Mouse (Mus musculus) heart, embryonic 14.5 days (tissue): ENCODE data around the gene Selenos. TPM values are rescaled to one million over a fixed set of nuclear protein-coding genes. Genes with fewer than 3 reads are reported as not detected.

ENCODE experiments used
- ATAC-seq: fragments of 200-750 bp; cut with Nextera tagmentation; 2 replicates; pipeline ENCODE4 v1.8.0; 2017; ENCODE audit warnings: low read depth, moderate TSS enrichment; ENCODE audit not compliant: insufficient number of reproducible peaks, insufficient read depth, low FRiP score
- H3K27ac ChIP-seq, 2 experiments: fragments of 200-500 bp in 1 of 2; fragments of 300-500 bp in 1 of 2; sonication (generic) in 1 of 2; replicated peaks in 1 of 2; 2 replicates each; pipeline ENCODE4 v1.5.1; 2012 to 2014; ENCODE audit warnings: low read depth in 2 of 2, low read length in 2 of 2, control low read depth in 1 of 2, mild to moderate bottlenecking in 1 of 2, mixed read lengths in 1 of 2; ENCODE audit not compliant: control insufficient read depth in 1 of 2, insufficient read depth in 1 of 2
- H3K27me3 ChIP-seq: fragments of 300-500 bp; sonication (generic); 2 replicates; pipeline ENCODE4 v1.6.1; 2014; ENCODE audit warnings: mild to moderate bottlenecking, low read length, control low read depth; ENCODE audit not compliant: control insufficient read depth, insufficient read depth
- H3K36me3 ChIP-seq: fragments of 300-500 bp; sonication (generic); 2 replicates; pipeline ENCODE4 v1.6.1; 2014; ENCODE audit warnings: mild to moderate bottlenecking, control low read depth, low read length, mixed read lengths; ENCODE audit not compliant: control insufficient read depth, insufficient read depth
- H3K4me1 ChIP-seq, 2 experiments: fragments of 200-500 bp in 1 of 2; fragments of 300-500 bp in 1 of 2; sonication (generic) in 1 of 2; 2 replicates each; pipeline ENCODE4 v1.6.1; 2012 to 2014; ENCODE audit warnings: low read length in 2 of 2, control low read depth in 1 of 2, mixed read lengths in 1 of 2; ENCODE audit not compliant: control insufficient read depth in 2 of 2, insufficient read depth in 2 of 2
- H3K4me2 ChIP-seq: fragments of 300-500 bp; sonication (generic); 2 replicates; pipeline ENCODE4 v1.6.1; 2014; ENCODE audit warnings: mild to moderate bottlenecking, low read length
- H3K4me3 ChIP-seq, 2 experiments: fragments of 200-500 bp in 1 of 2; fragments of 300-500 bp in 1 of 2; sonication (generic) in 1 of 2; 2 replicates each; pipeline ENCODE4 v1.5.1; 2012 to 2014; ENCODE audit warnings: low read length in 2 of 2, mild to moderate bottlenecking in 2 of 2, control low read depth in 1 of 2, low read depth in 1 of 2, moderate library complexity in 1 of 2; ENCODE audit not compliant: control insufficient read depth in 1 of 2, insufficient read depth in 1 of 2
- H3K9ac ChIP-seq: fragments of 300-500 bp; sonication (generic); 2 replicates; pipeline ENCODE4 v1.6.1; 2014; ENCODE audit warnings: mild to moderate bottlenecking, low read length
- H3K9me3 ChIP-seq: fragments of 300-500 bp; sonication (generic); 2 replicates; pipeline ENCODE4 v1.6.1; 2016; ENCODE audit warnings: low read length, control low read depth; ENCODE audit not compliant: control insufficient read depth
- WGBS: fragments of 180-500 bp; shearing (Covaris S2); extraction: QIAGEN DNeasy Blood & Tissue Kit; methylation state at CpG from one replicate; pipeline ENCODE4 v1.1.7; 2014; 5-methylcytosine and 5-hydroxymethylcytosine counted together
- polyA plus RNA-seq: library from polyadenylated mRNA; unstranded; fragments of >200 nt; fragmentation: Nextera tagmentation; extraction: Ambion mirVana; gene quantifications from 2 replicates; pipeline ENCODE4 v1.2.1, GENCODE M21; 2014

Selenos gene
- polyA plus RNA-seq, 1 experiment from 2014 or later: 66.7 TPM

- H3K4me1 ChIP-seq: peaks cover 2 to 8% of the 10 kb centered on the region in 2 experiments; a peak in 1 of 4 replicates
- 46% methylated on average over 4 of the region's 4 CpGs for WGBS
- H3K27ac ChIP-seq: no peak overlapping the region
- no peak for ATAC-seq
- no peak overlapping the region for H3K4me2 ChIP-seq
- no peaks in the 10 kb centered on the region for H3K9me3 ChIP-seq
- no peak overlapping the region for H3K9ac ChIP-seq
- H3K4me3 ChIP-seq: no peak overlapping the region
- no peaks in the 10 kb centered on the region for H3K27me3 ChIP-seq
- no peaks in the 10 kb centered on the region for H3K36me3 ChIP-seq
Measured at GRCm38 (mm10) chr7:66105771-66106170, 26.3 kb downstream of the Selenos start.

- Histone ChIP-seq H3K27ac (0 out of 4 replicates have a peak overlapping the region, but pooled peaks of 1 of the 2 experiments have one; percentile 28), H3K4me3 (no peak overlapping the region), H3K36me3 (no peaks in the 10 kb centered on the region), H3K4me1 (peaks cover 2 to 14% of the 10 kb centered on the region in 2 experiments; a peak in 2 of 4 replicates), H3K9me3 (no peaks in the 10 kb centered on the region), H3K27me3 (no peaks in the 10 kb centered on the region), H3K4me2 (no peak overlapping the region), H3K9ac (no peak overlapping the region)
- WGBS: 69% methylated on average over 7 of the region's 7 CpGs
- ATAC-seq: no peak
Measured at GRCm38 (mm10) chr7:66106581-66107056, 27.2 kb downstream of the Selenos start.

- 52% methylated on average over 11 of the region's 11 CpGs for WGBS
- no peaks in the 10 kb centered on the region for H3K9me3 ChIP-seq
- H3K4me2 ChIP-seq: no peak overlapping the region
- ATAC-seq: no peak
- no peak overlapping the region for H3K27ac ChIP-seq
- H3K4me3 ChIP-seq: no peak overlapping the region
- no peaks in the 10 kb centered on the region; the same call in 1 of the 2 replicates for H3K36me3 ChIP-seq
- no peak overlapping the region for H3K9ac ChIP-seq
- no peaks in the 10 kb centered on the region for H3K27me3 ChIP-seq
- peaks cover 2 to 14% of the 10 kb centered on the region in 2 experiments; a peak in 2 of 4 replicates for H3K4me1 ChIP-seq
Measured at GRCm38 (mm10) chr7:66107206-66107605, 27.8 kb downstream of the Selenos start.

DNA sequence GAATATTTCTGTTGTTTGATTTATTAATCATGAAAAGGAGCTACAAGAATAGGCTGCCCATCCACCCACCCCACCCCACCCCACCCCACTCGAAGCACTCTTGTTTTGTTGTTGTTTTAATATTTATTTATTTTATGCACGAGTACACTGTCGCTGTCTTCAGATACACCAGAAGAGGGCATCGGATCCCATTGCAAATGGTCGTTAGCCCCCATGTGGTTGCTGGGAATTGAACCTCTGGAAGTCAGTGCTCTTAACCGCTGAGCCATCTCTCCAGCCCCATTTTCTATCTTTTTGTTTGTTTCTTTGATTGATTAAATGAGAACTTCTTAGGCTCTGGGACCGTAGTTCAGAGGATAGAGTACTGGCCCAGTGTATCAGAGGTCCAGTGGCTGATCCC is 28.5 kb downstream of the Selenos start:
- H3K27ac ChIP-seq: no peak overlapping the region
- no peaks in the 10 kb centered on the region for H3K27me3 ChIP-seq
- no peaks in the 10 kb centered on the region for H3K9me3 ChIP-seq
- peaks cover 4 to 17% of the 10 kb centered on the region in 2 experiments; a peak in 3 of 4 replicates for H3K4me1 ChIP-seq
- H3K4me3 ChIP-seq: no peak overlapping the region
- H3K36me3 ChIP-seq: peaks cover 3% of the 10 kb centered on the region; the same call in 1 of the 2 replicates
- 12% methylated on average over 7 of the region's 7 CpGs for WGBS
- ATAC-seq: no peak
- no peak overlapping the region for H3K9ac ChIP-seq
- H3K4me2 ChIP-seq: no peak overlapping the region

DNA sequence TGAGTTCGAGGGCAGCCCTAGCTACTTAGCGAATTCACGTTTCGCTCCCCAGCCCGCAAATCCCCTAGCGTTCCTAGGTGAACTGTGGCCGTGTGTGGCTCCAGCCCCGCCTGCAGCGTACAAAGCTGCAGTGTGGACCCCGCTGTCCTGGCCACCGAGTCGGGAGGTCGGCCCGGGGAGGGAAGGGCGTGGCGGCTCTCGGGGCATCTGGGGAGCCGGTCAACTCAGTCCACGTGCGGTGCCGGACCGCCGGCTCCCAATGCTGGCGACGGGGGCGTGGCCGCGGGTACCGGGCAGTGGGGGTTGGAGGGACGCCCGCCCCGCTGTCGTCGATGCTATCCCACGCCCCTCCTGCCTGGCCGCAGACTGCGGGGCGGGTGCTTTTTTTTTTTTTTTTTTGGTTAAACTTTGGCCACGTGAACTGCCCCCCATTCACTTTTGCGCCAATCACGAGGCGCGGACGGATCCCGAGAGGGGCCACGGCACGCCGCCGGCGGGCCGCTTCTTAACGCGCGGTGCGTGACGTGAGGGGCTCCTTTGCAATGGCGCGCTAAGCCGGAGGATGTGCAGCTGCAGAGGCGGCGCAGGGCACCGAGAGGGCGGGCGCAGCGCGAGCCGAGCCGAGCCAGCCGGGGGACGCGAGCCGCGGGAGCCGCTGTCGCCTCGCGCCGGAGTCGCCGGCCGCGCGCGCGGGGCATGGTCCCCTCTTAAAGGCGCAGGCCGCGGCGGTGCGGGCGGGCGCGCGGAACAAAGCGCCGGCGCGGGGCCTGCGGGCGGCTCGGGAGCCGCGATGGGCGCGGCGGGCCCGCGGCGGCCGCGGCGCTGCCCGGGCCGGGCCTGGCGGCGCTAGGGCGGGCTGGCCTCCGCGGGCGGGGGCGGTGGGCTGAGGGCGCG is 29.8 kb downstream of the Selenos start, which contains the start of gene Chsy1:
Chsy1 (plus strand) TSS at position 555 of the 894 bp plus-strand sequence.
- H3K4me3 ChIP-seq: peak within 1 kb of the TSS; percentile 84 to 96
- ATAC-seq: peak; percentile 83
- peak within 1 kb of the TSS; percentile 86 to 91 for H3K27ac ChIP-seq
- H3K9ac ChIP-seq: peak within 1 kb of the TSS; percentile 90
- no peaks in the 10 kb centered on the region for H3K9me3 ChIP-seq
- H3K4me1 ChIP-seq: peaks cover 6 to 27% of the 10 kb centered on the region in 2 experiments
- WGBS: under 1% methylated on average over 107 of the region's 123 CpGs
- no peaks in the 10 kb centered on the region for H3K27me3 ChIP-seq
- H3K4me2 ChIP-seq: peak within 1 kb of the TSS; percentile 96
- H3K36me3 ChIP-seq: peaks cover 3% of the 10 kb centered on the region; the same call in 1 of the 2 replicates

DNA sequence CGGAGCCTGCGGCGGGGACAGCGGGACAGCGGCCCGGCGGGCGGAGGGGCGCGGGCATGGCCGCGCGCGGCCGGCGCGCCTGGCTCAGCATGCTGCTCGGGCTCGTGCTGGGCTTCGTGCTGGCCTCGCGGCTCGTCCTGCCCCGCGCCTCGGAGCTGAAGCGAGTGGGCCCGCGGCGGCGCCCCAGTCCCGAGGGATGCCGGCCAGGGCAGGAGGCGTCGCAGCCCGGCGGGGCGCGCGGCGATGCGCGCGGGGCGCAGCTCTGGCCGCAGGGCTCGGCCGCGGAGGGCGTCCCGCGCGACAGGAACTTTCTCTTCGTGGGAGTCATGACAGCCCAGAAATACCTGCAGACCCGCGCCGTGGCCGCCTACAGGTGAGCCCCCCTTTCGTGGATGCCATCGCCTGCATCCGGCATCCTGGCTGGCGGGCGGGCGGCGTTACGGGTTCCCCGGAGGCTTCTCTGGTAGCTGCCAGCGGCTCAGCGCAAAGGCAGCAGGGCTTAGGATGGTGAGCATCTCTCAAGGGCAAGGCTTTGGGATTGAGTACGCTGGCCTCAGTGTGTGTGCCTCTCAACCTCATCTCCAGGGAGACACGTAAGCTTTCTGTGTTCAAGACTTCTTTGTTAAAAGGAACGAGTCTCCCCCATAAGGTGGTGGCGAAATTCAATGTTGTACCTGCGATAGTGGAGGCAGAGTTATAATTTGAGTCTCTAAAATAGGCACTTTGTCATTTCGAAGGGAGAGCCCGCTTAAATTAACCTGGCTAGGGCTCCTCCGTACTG is 30.6 kb downstream of the Selenos start:
- Histone ChIP-seq H3K27me3 (no peaks in the 10 kb centered on the region), H3K36me3 (peaks cover 8% of the 10 kb centered on the region; the same call in 1 of the 2 replicates), H3K4me3 (peak overlapping the region; percentile 84 to 96), H3K9me3 (no peaks in the 10 kb centered on the region), H3K9ac (peak overlapping the region; percentile 90), H3K4me2 (peak overlapping the region; percentile 96), H3K27ac (peak overlapping the region; percentile 63 to 91), H3K4me1 (peaks cover 6 to 35% of the 10 kb centered on the region in 2 experiments)
- peak; percentile 54 for ATAC-seq
- WGBS: under 1% methylated on average over 59 of the region's 77 CpGs

- H3K27ac ChIP-seq: peak overlapping the region; percentile 63 to 91
- H3K9ac ChIP-seq: peak overlapping the region; percentile 90
- peaks cover 6 to 42% of the 10 kb centered on the region in 2 experiments for H3K4me1 ChIP-seq
- WGBS: 2% methylated on average over 10 of the region's 10 CpGs
- peaks cover 8% of the 10 kb centered on the region; the same call in 1 of the 2 replicates for H3K36me3 ChIP-seq
- no peaks in the 10 kb centered on the region for H3K27me3 ChIP-seq
- H3K4me2 ChIP-seq: peak overlapping the region; percentile 96
- no peak for ATAC-seq
- peak overlapping the region; percentile 84 to 96 for H3K4me3 ChIP-seq
- no peaks in the 10 kb centered on the region for H3K9me3 ChIP-seq
Measured at GRCm38 (mm10) chr7:66110636-66111112, 31.2 kb downstream of the Selenos start.
